Mouse (Mus musculus): Measurements from ENCODE around the gene Lpo.

DNA sequence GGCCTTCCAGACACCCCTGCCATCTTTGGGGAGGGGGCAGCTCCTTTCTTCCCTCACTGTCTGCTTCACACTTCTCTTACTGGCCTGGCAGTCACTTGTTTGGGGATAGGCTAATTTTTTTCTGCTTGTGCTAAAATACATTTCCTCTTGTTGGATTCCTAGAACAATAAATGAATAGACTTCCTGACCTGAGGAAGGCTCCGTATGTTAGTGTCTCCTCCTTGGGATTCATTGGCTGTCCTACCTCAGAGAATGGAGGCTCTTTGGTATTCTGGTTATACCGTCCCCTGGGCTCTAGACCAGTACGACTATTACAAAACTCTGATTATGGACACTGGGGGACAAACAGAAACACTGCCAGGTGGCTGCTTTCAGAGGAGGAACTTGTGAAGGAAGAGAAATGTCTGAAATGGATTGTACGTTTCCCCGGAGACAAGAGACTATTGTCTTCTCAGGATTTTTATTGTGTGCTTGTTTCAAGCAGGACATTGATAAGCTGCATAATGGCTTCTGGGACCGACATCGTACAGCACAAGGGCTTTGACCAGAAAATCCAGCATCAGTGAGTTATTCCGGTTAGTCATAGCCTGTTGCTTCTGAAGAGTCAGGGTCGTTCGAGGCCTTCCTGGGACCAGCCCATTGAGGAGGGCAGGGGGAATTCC, at the start of gene Lpo:
- no peak for TF ChIP-seq CTCF (IDR thresholded peaks at IDR 0.05; ENCODE audit: low read depth, low read length)
- no peak for TF ChIP-seq POLR2A (IDR thresholded peaks at IDR 0.05; ENCODE audit: insufficient read depth, low read length)
- no peak for TF ChIP-seq EP300 (IDR thresholded peaks at IDR 0.05; ENCODE audit: insufficient read depth, low read depth, low read length)
